Mouse (Mus musculus) kidney, postnatal 0 days (tissue): ENCODE data around the gene Brinp2. TPM values are rescaled to one million over a fixed set of nuclear protein-coding genes. Genes with fewer than 3 reads are reported as not detected.

Source experiments
- ATAC-seq: fragments of 200-750 bp; cut with Nextera tagmentation; replicated peaks from 2 replicates; pipeline ENCODE4 v1.8.0; 2017; ENCODE audit warnings: low read depth, moderate number of reproducible peaks, moderate TSS enrichment, moderate library complexity; ENCODE audit not compliant: low FRiP score
- DNase-seq: peaks from one replicate; pipeline ENCODE4 v3.0.0-alpha.2; 2016; ENCODE audit warnings: low spot score
- H3K27ac ChIP-seq: fragments of 300-500 bp; sonication (generic); 2 replicates; pipeline ENCODE4 v1.5.1; 2014; ENCODE audit warnings: mild to moderate bottlenecking
- H3K27me3 ChIP-seq: fragments of 300-500 bp; sonication (generic); 2 replicates; pipeline ENCODE4 v1.6.1; 2014; ENCODE audit warnings: low read length, mixed read lengths; ENCODE audit not compliant: insufficient read depth
- H3K36me3 ChIP-seq: fragments of 300-500 bp; sonication (generic); 2 replicates; pipeline ENCODE4 v1.6.1; 2014; ENCODE audit warnings: low read length, mixed read lengths; ENCODE audit not compliant: insufficient read depth
- H3K4me1 ChIP-seq: fragments of 300-500 bp; sonication (generic); replicated peaks from 2 replicates; pipeline ENCODE4 v1.6.1; 2014; ENCODE audit warnings: antibody characterized with exemption, low read length, mixed read lengths; ENCODE audit not compliant: insufficient read depth
- H3K4me2 ChIP-seq: fragments of 300-500 bp; sonication (generic); 2 replicates; pipeline ENCODE4 v1.6.1; 2014; ENCODE audit warnings: mild to moderate bottlenecking, low read length, moderate library complexity, mixed read lengths
- H3K4me3 ChIP-seq: fragments of 300-500 bp; sonication (generic); replicated peaks from 2 replicates; pipeline ENCODE4 v1.5.1; 2014; ENCODE audit warnings: low read depth, low read length
- H3K9ac ChIP-seq: fragments of 300-500 bp; sonication (generic); 2 replicates; pipeline ENCODE4 v1.6.1; 2014; ENCODE audit warnings: low read depth, low read length
- H3K9me3 ChIP-seq: fragments of 300-500 bp; sonication (generic); replicated peaks from 2 replicates; pipeline ENCODE4 v1.6.1; 2016; ENCODE audit warnings: low read length, inconsistent platforms, mixed read lengths
- CTCF ChIP-seq: IDR thresholded peaks from 2 replicates; pipeline ENCODE4 v1.5.1; 2016; ENCODE audit warnings: antibody characterized with exemption, low read depth, mild to moderate bottlenecking, moderate library complexity
- WGBS: fragments of 180-500 bp; shearing (Covaris S2); extraction: QIAGEN DNeasy Blood & Tissue Kit; methylation state at CpG from one replicate; pipeline ENCODE4 v1.1.7; 2014; 5-methylcytosine and 5-hydroxymethylcytosine counted together
- polyA plus RNA-seq: library from polyadenylated mRNA; unstranded; fragments of >200 nt; fragmentation: Nextera tagmentation; extraction: Ambion mirVana; gene quantifications from 2 replicates; pipeline ENCODE4 v1.2.1, GENCODE M21; 2015

Gene Brinp2
- polyA plus RNA-seq, 1 experiment from 2014 or later, result 0.09 TPM

DNA sequence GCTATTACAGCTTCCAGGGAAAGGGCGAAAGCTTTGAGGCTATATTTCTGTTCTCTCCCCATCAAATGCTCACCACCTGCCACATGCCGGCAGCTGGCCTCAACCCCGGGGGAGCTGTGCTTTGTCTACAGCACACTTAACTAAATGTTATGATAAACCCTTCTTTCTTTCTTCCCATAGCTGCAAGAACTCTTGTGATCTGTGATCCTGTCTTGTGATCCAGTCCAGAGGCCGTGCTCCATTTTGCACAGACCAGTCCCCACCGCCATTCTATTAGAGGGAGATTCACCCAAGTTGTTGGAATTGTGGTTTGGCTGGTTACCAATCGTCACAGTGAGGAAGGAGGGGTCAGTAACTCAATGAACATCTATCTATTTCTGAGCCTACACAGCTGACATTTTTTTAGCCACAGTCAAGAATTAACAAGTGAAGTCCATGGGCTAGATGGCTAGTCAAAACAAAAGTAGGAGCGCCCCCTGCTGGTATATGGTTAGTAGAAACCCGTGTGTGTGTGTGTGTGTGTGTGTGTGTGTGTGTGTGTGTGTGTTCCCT, 89.0 kb downstream of the Brinp2 start:
- ATAC-seq, result no peak
- no peak overlapping the region for H3K4me2 ChIP-seq
- H3K4me1 ChIP-seq, result no peaks in the 10 kb centered on the region
- 28% methylated on average over 8 of the region's 8 CpGs for WGBS
- DNase-seq, result peak; percentile 74
- H3K9ac ChIP-seq, result no peak overlapping the region
- TF ChIP-seq CTCF, result peak; percentile 72
- H3K27me3 ChIP-seq, result no peaks in the 10 kb centered on the region
- no peaks in the 10 kb centered on the region for H3K9me3 ChIP-seq
- H3K27ac ChIP-seq, result no peak overlapping the region
- H3K4me3 ChIP-seq, result no peak overlapping the region
- no peaks in the 10 kb centered on the region for H3K36me3 ChIP-seq

- no peak overlapping the region for H3K4me3 ChIP-seq
- no peak for DNase-seq
- H3K4me1 ChIP-seq, result no peaks in the 10 kb centered on the region
- no peak for ATAC-seq
- no peaks in the 10 kb centered on the region for H3K36me3 ChIP-seq
- 44% methylated on average over 3 of the region's 3 CpGs for WGBS
- H3K4me2 ChIP-seq, result no peak overlapping the region
- no peak for TF ChIP-seq CTCF
- H3K27ac ChIP-seq, result no peak overlapping the region
- no peaks in the 10 kb centered on the region for H3K9me3 ChIP-seq
- no peak overlapping the region for H3K9ac ChIP-seq
- H3K27me3 ChIP-seq, result no peaks in the 10 kb centered on the region
Measured at GRCm38 (mm10) chr1:158266293-158267019, 89.7 kb downstream of the Brinp2 start.

DNA sequence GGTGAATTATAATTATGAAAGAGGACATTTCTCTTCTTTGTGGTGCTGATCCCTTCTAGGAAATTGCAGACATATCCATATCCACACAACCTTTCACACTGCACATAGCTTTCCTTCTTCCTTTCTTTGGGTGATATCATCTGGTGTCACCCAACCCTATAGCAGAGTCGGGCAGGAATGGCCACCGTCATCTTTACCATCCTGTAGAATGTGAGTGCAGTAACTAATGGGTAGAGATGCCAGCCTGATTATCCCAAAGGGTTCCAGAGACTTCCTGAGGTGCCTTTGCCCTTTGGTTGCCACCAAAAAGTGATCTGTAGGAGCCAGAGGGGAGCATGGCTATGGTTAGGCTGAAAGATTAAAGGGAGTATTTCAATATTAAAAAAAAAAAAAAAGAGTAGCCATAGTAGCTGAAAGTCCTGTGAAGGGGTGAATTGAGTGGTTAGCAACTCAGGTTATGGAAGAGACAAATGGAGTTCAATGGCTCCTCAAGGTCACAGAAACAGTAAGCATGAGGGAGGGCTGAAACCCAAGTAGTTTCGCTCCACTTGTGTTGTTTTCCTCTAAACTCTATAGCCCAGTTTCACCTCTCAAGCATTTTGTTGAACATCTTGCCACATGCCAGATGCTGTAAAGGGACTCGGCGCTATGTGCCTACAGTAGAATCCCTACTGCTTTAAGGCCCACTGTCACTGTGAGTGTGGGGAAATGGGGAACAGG, 96.5 kb downstream of the Brinp2 start:
- ATAC-seq, result no peak
- Histone ChIP-seq H3K9me3 (no peaks in the 10 kb centered on the region), H3K4me1 (no peaks in the 10 kb centered on the region), H3K4me3 (no peak overlapping the region), H3K27me3 (no peaks in the 10 kb centered on the region), H3K9ac (no peak overlapping the region), H3K27ac (no peak overlapping the region), H3K36me3 (no peaks in the 10 kb centered on the region), H3K4me2 (no peak overlapping the region)
- 76% methylated on average over 5 of the region's 5 CpGs for WGBS
- peak; percentile 55 for DNase-seq
- no peak for TF ChIP-seq CTCF

- DNase-seq (no peak), ATAC-seq (no peak)
- H3K4me3 ChIP-seq, result no peak overlapping the region
- H3K27me3 ChIP-seq, result no peaks in the 10 kb centered on the region
- TF ChIP-seq CTCF, result no peak
- WGBS, result 79% methylated on average over 6 of the region's 6 CpGs
- no peak overlapping the region for H3K27ac ChIP-seq
- H3K9me3 ChIP-seq, result no peaks in the 10 kb centered on the region
- no peaks in the 10 kb centered on the region for H3K36me3 ChIP-seq
- no peaks in the 10 kb centered on the region for H3K4me1 ChIP-seq
- no peak overlapping the region for H3K9ac ChIP-seq
- H3K4me2 ChIP-seq, result no peak overlapping the region
Measured at GRCm38 (mm10) chr1:158258685-158259292, 97.3 kb downstream of the Brinp2 start.

GRCm38 (mm10) chr1:158255912-158256680, 100.0 kb downstream of the Brinp2 start:
- Histone ChIP-seq H3K9ac (no peak overlapping the region), H3K4me1 (no peaks in the 10 kb centered on the region), H3K27me3 (no peaks in the 10 kb centered on the region), H3K36me3 (no peaks in the 10 kb centered on the region), H3K27ac (no peak overlapping the region), H3K9me3 (no peaks in the 10 kb centered on the region), H3K4me3 (no peak overlapping the region), H3K4me2 (no peak overlapping the region)
- DNase-seq (peak; percentile 7), ATAC-seq (no peak)
- 80% methylated on average over 9 of the region's 9 CpGs for WGBS
- no peak for TF ChIP-seq CTCF
